ENCODE assay signal across 8 mouse cellular contexts in genomic region chr3:84038981-84039645, GRCm38 (mm10). TPM values are rescaled to one million over a fixed set of nuclear protein-coding genes. Genes with fewer than 3 reads are reported as not detected.
DNase-seq lines count a peak whose midpoint lies in the region; ATAC-seq lines count a peak whose summit lies in the region.

No protein-coding gene starts in this region.

- H3K36me3 ChIP-seq in limb, embryonic 13.5 days = peaks cover 9% of the 10 kb centered on the region; the same call in 1 of the 2 replicates
- no peaks in the 10 kb centered on the region for H3K36me3 ChIP-seq in midbrain, embryonic 12.5 days

- no peaks in the 10 kb centered on the region for H3K27me3 ChIP-seq in limb, embryonic 13.5 days
- H3K27me3 ChIP-seq in midbrain, embryonic 12.5 days = peaks cover 5% of the 10 kb centered on the region; the same call in 1 of the 2 replicates

- H3K27ac ChIP-seq in limb, embryonic 13.5 days = peak overlapping the region; percentile 91
- peak overlapping the region; percentile 94 for H3K27ac ChIP-seq in midbrain, embryonic 12.5 days (replicated peaks)

- under 1% methylated on average over 42 of the region's 42 CpGs for WGBS in limb, embryonic 13.5 days
- WGBS in midbrain, embryonic 12.5 days = under 1% methylated on average over 42 of the region's 42 CpGs

- H3K4me2 ChIP-seq in limb, embryonic 13.5 days (replicated peaks) = peak overlapping the region; percentile 97
- H3K4me2 ChIP-seq in midbrain, embryonic 12.5 days (replicated peaks) = peak overlapping the region; percentile 87

- DNase-seq in urinary bladder, adult 18-20 months (ENCODE audit: low spot score in 2 of 2) = peak; percentile 58 to 61
- no peak for DNase-seq in urinary bladder, postnatal 10 days (ENCODE audit: low spot score)
- peak; percentile 41 for DNase-seq in gastrocnemius, postnatal 10 days
- peak; percentile 81 for DNase-seq in spleen, adult 12 weeks (ENCODE audit: low spot score)

- peak overlapping the region; percentile 94 for H3K9ac ChIP-seq in limb, embryonic 13.5 days
- H3K9ac ChIP-seq in midbrain, embryonic 12.5 days (replicated peaks) = peak overlapping the region; percentile 98

- H3K9me3 ChIP-seq in limb, embryonic 13.5 days = no peaks in the 10 kb centered on the region
- H3K9me3 ChIP-seq in midbrain, embryonic 12.5 days = no peaks in the 10 kb centered on the region

- peak overlapping the region; percentile 70 for H3K4me3 ChIP-seq in limb, embryonic 13.5 days
- H3K4me3 ChIP-seq in midbrain, embryonic 12.5 days = peak overlapping the region; percentile 92

- H3K4me1 ChIP-seq in limb, embryonic 13.5 days = peaks cover 19% of the 10 kb centered on the region
- H3K4me1 ChIP-seq in midbrain, embryonic 12.5 days = peaks cover 32% of the 10 kb centered on the region

- ATAC-seq in common myeloid progenitor, adult 5-6 weeks (replicated peaks; ENCODE audit: low read depth, poor library complexity, severe bottlenecking) = peak; percentile 10
- ATAC-seq in inflammation-experienced regulatory T-cells, adult 6 months = peak; percentile 25
- no peak for ATAC-seq in limb, embryonic 13.5 days (ENCODE audit: low FRiP score, low read depth)
- ATAC-seq in midbrain, embryonic 12.5 days (ENCODE audit: low FRiP score, low read depth) = peak; percentile 28

RNA-seq across cellular contexts. Expression of gene Tmem131l, which starts 0.9 kb away (rescaled TPM):
- total RNA-seq in common myeloid progenitor, adult 5-6 weeks (2017) = 43.8 and 44.3 TPM in 2 replicates
- 10 to 100 TPM; 26.6 to 41.5 TPM for total RNA-seq in gastrocnemius, postnatal 10 days (2021)
- polyA plus RNA-seq in inflammation-experienced regulatory T-cells, adult 6 months (2017; shearing (Covaris generic)) = 10 to 100 TPM; 34.7 to 39.7 (median 36.1) TPM
- 60.0 and 62.5 TPM in 2 replicates for polyA plus RNA-seq in limb, embryonic 13.5 days (2015; fragmentation: Nextera tagmentation; extraction: Ambion mirVana)
- polyA plus RNA-seq in midbrain, embryonic 12.5 days (2016; fragmentation: Nextera tagmentation; extraction: Ambion mirVana) = 83.7 and 96.5 TPM in 2 replicates
